Mouse (Mus musculus) liver, adult 2 months (tissue): ENCODE measurements around the gene Zfp286.

ENCODE experiments used
- CTCF ChIP-seq: fragments of 200-500 bp; IDR thresholded peaks from 2 replicates; pipeline ENCODE4 v1.5.1; 2011; ENCODE audit warnings: low read depth, low read length, control low read depth
- POLR2A ChIP-seq: fragments of 200-500 bp; IDR thresholded peaks from 2 replicates; pipeline ENCODE4 v1.6.1; 2011; ENCODE audit warnings: low read length, control low read depth; ENCODE audit not compliant: insufficient read depth; ENCODE audit errors: extremely low read depth

- TF ChIP-seq POLR2A (no peak), CTCF (no peak)
Observed at GRCm38 (mm10) chr11:62820661-62821437, 31.6 kb upstream of the Zfp286 start.
